Mouse (Mus musculus): ENCODE data around the gene Cacna1g.

DNA sequence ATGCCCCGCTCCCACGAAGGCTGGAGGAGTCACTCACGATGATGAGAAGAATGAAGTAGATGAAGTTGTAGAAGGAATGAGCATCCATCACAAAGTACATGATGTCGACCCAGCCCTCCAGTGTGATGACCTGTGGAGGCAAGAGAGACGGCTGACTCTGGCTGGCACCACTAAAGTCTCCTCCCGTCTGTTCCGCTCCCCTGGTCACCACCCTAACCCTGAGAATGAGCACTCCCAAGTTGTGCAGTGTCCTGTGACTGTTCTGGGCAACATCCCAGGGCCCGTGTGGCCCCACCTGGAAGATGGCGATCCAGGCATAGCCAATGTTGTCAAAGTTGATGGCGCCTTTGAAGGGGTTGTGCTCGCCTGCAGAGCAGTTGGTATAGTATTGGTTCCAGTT is 12.1 kb downstream of the Cacna1g start:
- TF ChIP-seq CTCF (IDR thresholded peaks at IDR 0.05; ENCODE audit: borderline replicate concordance, control insufficient read depth, extremely low read depth, insufficient read depth, low read length, poor library complexity) (no peak), POLR2A (IDR thresholded peaks at IDR 0.05; ENCODE audit: control insufficient read depth, extremely low read depth, insufficient read depth, low read length, poor library complexity) (no peak)

Data from thymus, adult 2 months (tissue).